Mouse (Mus musculus) CH12.LX (cell line): Measurements from ENCODE around the gene Naa16. TPM values are rescaled to one million over a fixed set of nuclear protein-coding genes. Genes with fewer than 3 reads are reported as not detected.

Experiments
- DNase-seq: peaks from one replicate; pipeline ENCODE4 v3.0.0-alpha.2; 2013; ENCODE audit errors: extremely low read depth
- H3K27ac ChIP-seq: 2 replicates; pipeline ENCODE4 v1.5.1; 2012; ENCODE audit warnings: low read depth, mild to moderate bottlenecking, control low read depth, moderate library complexity; ENCODE audit not compliant: insufficient read depth
- H3K27me3 ChIP-seq: replicated peaks from 2 replicates; pipeline ENCODE3; 2012; ENCODE audit warnings: inconsistent platforms
- H3K36me3 ChIP-seq, 2 experiments: replicated peaks in 1 of 2; 2 replicates each; pipeline versions ENCODE3 to v1.6.1; 2012; ENCODE audit warnings: inconsistent platforms in 1 of 2, low read length in 1 of 2, mild to moderate bottlenecking in 1 of 2, mixed read lengths in 1 of 2, moderate library complexity in 1 of 2; ENCODE audit not compliant: control insufficient read depth in 1 of 2, insufficient read depth in 1 of 2
- H3K4me1 ChIP-seq, 2 experiments: 2 replicates each; pipeline ENCODE4 v1.6.1; 2012; ENCODE audit warnings: inconsistent platforms in 1 of 2, moderate library complexity in 1 of 2; ENCODE audit not compliant: insufficient read depth in 2 of 2, control insufficient read depth in 1 of 2
- H3K4me2 ChIP-seq: 2 replicates; pipeline ENCODE4 v1.6.1; 2012; ENCODE audit warnings: low read depth, mild to moderate bottlenecking, control low read depth; ENCODE audit not compliant: poor library complexity, insufficient read depth, severe bottlenecking
- H3K4me3 ChIP-seq, 3 experiments: fragments of 150-350 bp in 1 of 3; sonication (generic) in 1 of 3; replicated peaks in 1 of 3; 2 replicates each; pipeline versions ENCODE3 to v1.5.1; 2011 to 2012; ENCODE audit warnings: low read depth in 2 of 3, low read length in 2 of 3, mild to moderate bottlenecking in 2 of 3, moderate library complexity in 2 of 3, control low read depth in 1 of 3, improper control_type of control experiment in 1 of 3, inconsistent platforms in 1 of 3, mixed read lengths in 1 of 3; ENCODE audit not compliant: poor library complexity in 1 of 3
- H3K79me2 ChIP-seq: replicated peaks from 2 replicates; pipeline ENCODE4 v1.6.1; 2012; ENCODE audit warnings: mild to moderate bottlenecking, moderate library complexity; ENCODE audit not compliant: control insufficient read depth, poor library complexity, insufficient read depth, severe bottlenecking; ENCODE audit errors: extremely low read depth
- H3K9ac ChIP-seq: 2 replicates; pipeline ENCODE4 v1.6.1; 2012; ENCODE audit warnings: low read depth, mild to moderate bottlenecking, control low read depth, moderate library complexity; ENCODE audit not compliant: insufficient read depth
- H3K9me3 ChIP-seq: replicated peaks from 2 replicates; pipeline ENCODE3; 2012; ENCODE audit warnings: low read length, inconsistent platforms, mixed read lengths
- BHLHE40 ChIP-seq: IDR thresholded peaks from 2 replicates; pipeline ENCODE4 v1.6.1; 2011; ENCODE audit warnings: mild to moderate bottlenecking, low read depth, low read length, improper control_type of control experiment
- CHD1 ChIP-seq: IDR thresholded peaks from 2 replicates; pipeline ENCODE4 v1.6.1; 2012; ENCODE audit warnings: low read depth, low read length, improper control_type of control experiment, inconsistent platforms
- E2F4 ChIP-seq: IDR thresholded peaks from 2 replicates; pipeline ENCODE4 v1.6.1; 2011; ENCODE audit warnings: low read depth, low read length, improper control_type of control experiment; ENCODE audit not compliant: insufficient replicate concordance
- ELF1 ChIP-seq: IDR thresholded peaks from 2 replicates; pipeline ENCODE4 v1.6.1; 2014; ENCODE audit warnings: low read depth, mild to moderate bottlenecking, inconsistent platforms, low read length, improper control_type of control experiment
- EP300 ChIP-seq: IDR thresholded peaks from 2 replicates; pipeline ENCODE4 v1.6.1; 2011; ENCODE audit warnings: low read length, improper control_type of control experiment
- ETS1 ChIP-seq: conservative IDR thresholded peaks from 2 replicates; pipeline ENCODE4 v1.6.1; 2012; ENCODE audit warnings: low read depth, mild to moderate bottlenecking, inconsistent platforms, low read length, improper control_type of control experiment, moderate library complexity
- GABPA ChIP-seq: IDR thresholded peaks from 2 replicates; pipeline ENCODE4 v1.6.1; 2012; ENCODE audit warnings: low read depth, low read length, improper control_type of control experiment, inconsistent platforms; ENCODE audit not compliant: insufficient replicate concordance
- HCFC1 ChIP-seq: IDR thresholded peaks from 2 replicates; pipeline ENCODE4 v1.6.1; 2012; ENCODE audit warnings: low read depth, mild to moderate bottlenecking, inconsistent platforms, low read length, improper control_type of control experiment
- JUN ChIP-seq: IDR thresholded peaks from 2 replicates; pipeline ENCODE4 v1.6.1; 2011; ENCODE audit warnings: low read depth, mild to moderate bottlenecking, low read length, improper control_type of control experiment, moderate library complexity; ENCODE audit not compliant: insufficient read depth
- JUND ChIP-seq: conservative IDR thresholded peaks from 2 replicates; pipeline ENCODE4 v1.6.1; 2011; ENCODE audit warnings: low read depth, low read length, improper control_type of control experiment
- KAT2A ChIP-seq: IDR thresholded peaks from 2 replicates; pipeline ENCODE4 v1.6.1; 2012; ENCODE audit warnings: low read length, improper control_type of control experiment, inconsistent platforms; ENCODE audit not compliant: insufficient replicate concordance
- MAFK ChIP-seq: IDR thresholded peaks from 2 replicates; pipeline ENCODE4 v1.6.1; 2011; ENCODE audit warnings: low read length, improper control_type of control experiment; ENCODE audit not compliant: insufficient replicate concordance
- MAZ ChIP-seq: IDR thresholded peaks from 2 replicates; pipeline ENCODE4 v1.6.1; 2012; ENCODE audit warnings: low read depth, mild to moderate bottlenecking, inconsistent platforms, low read length, improper control_type of control experiment, moderate library complexity
- MEF2A ChIP-seq: IDR thresholded peaks from 2 replicates; pipeline ENCODE4 v1.6.1; 2014; ENCODE audit warnings: low read depth, mild to moderate bottlenecking, inconsistent platforms, low read length, improper control_type of control experiment, borderline replicate concordance
- MXI1 ChIP-seq: IDR thresholded peaks from 2 replicates; pipeline ENCODE4 v1.6.1; 2011; ENCODE audit warnings: mild to moderate bottlenecking, low read depth, low read length, improper control_type of control experiment
- MYC ChIP-seq: IDR thresholded peaks from 2 replicates; pipeline ENCODE4 v1.6.1; 2011; ENCODE audit warnings: low read depth, mild to moderate bottlenecking, improper control_type of control experiment, low read length
- NELFE ChIP-seq: IDR thresholded peaks from 2 replicates; pipeline ENCODE4 v1.6.1; 2011; ENCODE audit warnings: low read depth, low read length, improper control_type of control experiment
- PAX5 ChIP-seq: IDR thresholded peaks from 2 replicates; pipeline ENCODE4 v1.6.1; 2012; ENCODE audit warnings: low read length, inconsistent platforms, mixed read lengths
- POLR2A ChIP-seq: IDR thresholded peaks from 2 replicates; pipeline ENCODE4 v1.6.1; 2011; ENCODE audit warnings: low read depth, mild to moderate bottlenecking, improper control_type of control experiment, low read length
- POLR2AphosphoS2 ChIP-seq: IDR thresholded peaks from 2 replicates; pipeline ENCODE4 v1.6.1; 2011; ENCODE audit warnings: low read depth, low read length, improper control_type of control experiment
- SMC3 ChIP-seq: IDR thresholded peaks from 2 replicates; pipeline ENCODE4 v1.6.1; 2011; ENCODE audit warnings: low read depth, low read length, improper control_type of control experiment
- TBP ChIP-seq: conservative IDR thresholded peaks from 2 replicates; pipeline ENCODE4 v1.6.1; 2011; ENCODE audit warnings: low read depth, low read length, improper control_type of control experiment
- TCF12 ChIP-seq: IDR thresholded peaks from 2 replicates; pipeline ENCODE4 v1.6.1; 2014; ENCODE audit warnings: low read depth, mild to moderate bottlenecking, inconsistent platforms, low read length, improper control_type of control experiment
- UBTF ChIP-seq: IDR thresholded peaks from 2 replicates; pipeline ENCODE4 v1.6.1; 2012; ENCODE audit warnings: low read depth, mild to moderate bottlenecking, inconsistent platforms, low read length, improper control_type of control experiment, moderate library complexity
- USF2 ChIP-seq: conservative IDR thresholded peaks from 2 replicates; pipeline ENCODE4 v1.6.1; 2011; ENCODE audit warnings: low read depth, low read length, improper control_type of control experiment
- ZC3H11A ChIP-seq: IDR thresholded peaks from 2 replicates; pipeline ENCODE4 v1.6.1; 2012; ENCODE audit warnings: low read depth, mild to moderate bottlenecking, inconsistent platforms, low read length, improper control_type of control experiment
- ZMIZ1 ChIP-seq: IDR thresholded peaks from 2 replicates; pipeline ENCODE4 v1.6.1; 2012; ENCODE audit warnings: low read depth, mild to moderate bottlenecking, inconsistent platforms, low read length, improper control_type of control experiment
- ZNF384 ChIP-seq: IDR thresholded peaks from 2 replicates; pipeline ENCODE4 v1.6.1; 2012; ENCODE audit warnings: low read depth, low read length, improper control_type of control experiment, inconsistent platforms
- dilution Hi-C: fragments of 300-500 bp; cut with MboI; formaldehyde crosslinking; loops from 2 replicates; pipeline ENCODE4 v1.14.3; 2020; ENCODE audit warnings: low sequenced_read_pairs; ENCODE audit not compliant: extremely low pct_unique_long_range_greater_than_20kb, extremely low pct_ligation_motif_present
- in situ Hi-C: fragments of 300-500 bp; cut with MboI; formaldehyde crosslinking; loops from 3 replicates; pipeline ENCODE4 v1.14.3; 2019; ENCODE audit warnings: low sequenced_read_pairs, low pct_ligation_motif_present, low pct_unique_long_range_greater_than_20kb, mixed read lengths
- polyA plus RNA-seq: library from polyadenylated mRNA; unstranded; fragments of >175 nt; gene quantifications from 2 replicates; pipeline ENCODE4 v1.2.1, GENCODE M21; 2012; ENCODE audit warnings: low read depth; ENCODE audit not compliant: insufficient read length
- total RNA-seq, 2 experiments: library from RNA; depleted of rRNA; stranded (reverse); fragments of 300-350 nt in 1 of 2; fragments of >200 nt in 1 of 2; gene quantifications; 2 replicates each; pipeline ENCODE4 v1.2.3; 2012 to 2014

Gene Naa16
- total and polyA plus RNA-seq, 3 experiments: 16.4 to 60.0 (median 42.6) TPM

- no peak for DNase-seq
- no peak overlapping the region for H3K4me2 ChIP-seq
- TF ChIP-seq NELFE: no peak
- TF ChIP-seq MEF2A: no peak
- no peak for TF ChIP-seq ELF1
- no peak for TF ChIP-seq POLR2AphosphoS2
- TF ChIP-seq ZNF384: no peak
- no peak for TF ChIP-seq HCFC1
- no peak for TF ChIP-seq MAFK
- H3K27me3 ChIP-seq: no peaks in the 10 kb centered on the region
- H3K4me1 ChIP-seq: peaks cover 0 to 5% of the 10 kb centered on the region in 2 experiments; a peak in 1 of 4 replicates
- peaks cover 11 to 59% of the 10 kb centered on the region in 2 experiments for H3K36me3 ChIP-seq
- H3K27ac ChIP-seq: no peak overlapping the region
- no peak overlapping the region for H3K9ac ChIP-seq
- H3K79me2 ChIP-seq: no peaks in the 10 kb centered on the region
- in situ Hi-C loops: no loop called here
- dilution Hi-C loops: no loop called here
- H3K4me3 ChIP-seq: no peak overlapping the region
- no peaks in the 10 kb centered on the region for H3K9me3 ChIP-seq
These were observed 17.1 kb upstream of the Naa16 start for GRCm38 (mm10) chr14:79407641-79408040.

DNA sequence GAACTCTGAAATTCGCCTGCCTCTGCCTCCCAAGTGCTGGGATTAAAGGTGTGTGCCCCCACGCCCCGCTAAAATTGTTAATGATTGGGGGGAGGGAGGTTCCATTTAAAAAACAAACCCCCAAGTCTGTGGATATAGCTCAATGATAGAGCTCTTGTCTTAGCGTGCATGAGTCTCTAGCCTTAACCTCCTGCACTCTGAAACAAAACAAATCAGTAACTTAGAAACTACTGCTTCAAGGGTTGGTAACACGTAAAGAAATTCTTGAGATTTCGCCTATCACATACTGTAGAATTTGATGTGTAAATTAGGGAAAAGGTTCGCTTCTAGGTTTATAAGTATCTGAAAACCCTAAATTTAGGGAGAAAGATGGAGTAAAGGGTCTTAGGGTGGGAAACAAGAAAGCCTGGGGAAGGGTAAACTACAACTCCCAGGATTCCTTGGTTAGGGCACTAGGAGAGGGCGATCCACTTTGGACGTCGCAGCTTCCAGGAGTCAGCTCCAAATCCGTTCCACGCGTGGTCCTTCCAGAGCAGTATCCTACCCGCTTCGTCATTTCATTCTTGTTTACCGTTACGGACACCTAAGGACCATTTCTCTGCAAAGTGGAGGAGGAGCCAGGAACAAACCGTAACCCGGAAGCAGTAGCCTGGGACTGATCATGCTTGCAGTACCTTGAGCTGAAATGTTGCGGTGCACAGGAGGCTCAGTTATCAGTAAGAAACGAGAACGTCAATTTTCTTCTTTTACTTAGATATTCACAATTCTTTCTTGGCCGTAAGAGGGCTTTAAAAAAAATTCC, 6.9 kb upstream of the Naa16 start, which contains the start of gene Mtrf1:
Gene Mtrf1 (plus strand): TSS at position 452 of the 802 bp plus-strand sequence.
- Histone ChIP-seq H3K4me1 (peaks cover 4 to 23% of the 10 kb centered on the region in 2 experiments; a peak in 3 of 4 replicates), H3K4me3 (peak within 1 kb of the TSS; percentile 56 to 59 (median 58)), H3K79me2 (no peaks in the 10 kb centered on the region), H3K27me3 (no peaks in the 10 kb centered on the region), H3K9me3 (peaks cover 2% of the 10 kb centered on the region), H3K36me3 (peaks cover 0 to 26% of the 10 kb centered on the region in 2 experiments), H3K27ac (0 out of 2 replicates have a peak within 1 kb of the TSS, but pooled peaks have one; percentile 9), H3K9ac (peak within 1 kb of the TSS; percentile 32), H3K4me2 (peak within 1 kb of the TSS; percentile 65; the same call in 1 of the 2 replicates)
- DNase-seq: peak; percentile 78
- dilution Hi-C loops: no loop called here
- no peak for TF ChIP-seq UBTF
- TF ChIP-seq TCF12: peak; percentile 72
- TF ChIP-seq CHD1: no peak
- peak; percentile 62; the same call in 1 of the 2 replicates for TF ChIP-seq KAT2A
- TF ChIP-seq POLR2AphosphoS2: no peak
- peak; percentile 62; the same call in 1 of the 2 replicates for TF ChIP-seq NELFE
- peak; percentile 72 for TF ChIP-seq POLR2A
- TF ChIP-seq MYC: peak; percentile 70; the same call in 1 of the 2 replicates
- no peak for TF ChIP-seq JUN
- peak; percentile 80; the same call in 1 of the 2 replicates for TF ChIP-seq MXI1
- TF ChIP-seq EP300: no peak
- no peak for TF ChIP-seq E2F4
- TF ChIP-seq MAFK: no peak
- peak; percentile 85 for TF ChIP-seq ELF1
- no peak for TF ChIP-seq BHLHE40
- TF ChIP-seq ETS1: no peak
- TF ChIP-seq ZC3H11A: no peak
- TF ChIP-seq MAZ: no peak
- TF ChIP-seq GABPA: no peak
- TF ChIP-seq ZNF384: no peak
- no peak for TF ChIP-seq SMC3
- TF ChIP-seq USF2: no peak
- TF ChIP-seq PAX5: no peak
- peak; percentile 87 for TF ChIP-seq HCFC1
- peak; percentile 81 for TF ChIP-seq TBP
- no peak for TF ChIP-seq JUND
- TF ChIP-seq ZMIZ1: 0 out of 2 replicates have a peak, but pooled peaks have one; percentile 42
- in situ Hi-C loops: loop anchor here (5.0 kb wide), 1 partner anchor 60 kb away; no protein-coding TSS in a partner anchor
